Mouse (Mus musculus) gonadal fat pad, adult 2 months (tissue): ENCODE measurements at regions not wholly inside any gene's neighbourhood (a gene's known extent, or its start where the extent isn't known, plus 50 kb on each side); places are given as distances from the start of the nearest gene placed in this dataset.

Source experiments
- DNase-seq: peaks from one replicate; pipeline ENCODE4 v3.0.0-alpha.2; 2012; ENCODE audit warnings: low read depth

DNA sequence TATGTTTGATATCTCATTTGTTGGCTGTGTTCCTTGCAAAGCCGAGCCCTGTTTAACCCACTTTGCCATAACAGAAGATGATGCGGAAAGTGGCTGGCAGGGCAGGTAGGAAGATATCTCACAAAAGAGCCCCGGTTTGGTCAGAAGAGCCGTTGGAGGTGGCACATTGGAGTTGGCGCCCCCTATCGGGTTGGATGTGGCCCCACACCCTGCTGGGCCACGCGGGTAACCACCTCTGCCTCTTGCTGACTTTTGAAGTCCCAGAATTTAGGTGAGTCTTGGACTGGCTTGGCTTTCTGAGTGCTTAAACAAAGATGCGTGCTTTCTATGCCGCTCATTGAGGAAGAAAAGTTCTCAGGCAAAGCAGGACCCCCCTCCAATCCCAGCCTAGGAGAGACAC, 56.1 kb downstream of the Gm4791 start:
- DNase-seq, result no peak

DNA sequence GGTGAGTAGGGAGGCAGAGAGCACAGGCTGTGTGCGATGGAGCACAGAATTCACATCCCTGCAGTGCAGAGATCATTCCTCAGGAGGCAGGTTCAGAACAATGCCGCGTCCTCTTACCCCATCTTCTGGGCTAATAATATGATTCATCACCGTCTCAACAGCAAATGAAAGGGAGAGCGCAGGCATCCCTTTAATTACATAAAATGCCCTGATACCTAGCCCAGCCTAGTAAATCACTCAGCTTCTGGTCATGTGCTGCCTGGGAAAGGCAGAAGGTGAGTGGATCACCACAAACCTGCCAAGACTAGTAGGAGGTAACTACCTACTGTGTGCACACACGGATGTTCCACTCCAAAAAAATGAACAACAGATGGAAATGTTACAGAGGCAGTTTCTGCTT, 57.0 kb downstream of the Gm4791 start:
- DNase-seq, result no peak

DNA sequence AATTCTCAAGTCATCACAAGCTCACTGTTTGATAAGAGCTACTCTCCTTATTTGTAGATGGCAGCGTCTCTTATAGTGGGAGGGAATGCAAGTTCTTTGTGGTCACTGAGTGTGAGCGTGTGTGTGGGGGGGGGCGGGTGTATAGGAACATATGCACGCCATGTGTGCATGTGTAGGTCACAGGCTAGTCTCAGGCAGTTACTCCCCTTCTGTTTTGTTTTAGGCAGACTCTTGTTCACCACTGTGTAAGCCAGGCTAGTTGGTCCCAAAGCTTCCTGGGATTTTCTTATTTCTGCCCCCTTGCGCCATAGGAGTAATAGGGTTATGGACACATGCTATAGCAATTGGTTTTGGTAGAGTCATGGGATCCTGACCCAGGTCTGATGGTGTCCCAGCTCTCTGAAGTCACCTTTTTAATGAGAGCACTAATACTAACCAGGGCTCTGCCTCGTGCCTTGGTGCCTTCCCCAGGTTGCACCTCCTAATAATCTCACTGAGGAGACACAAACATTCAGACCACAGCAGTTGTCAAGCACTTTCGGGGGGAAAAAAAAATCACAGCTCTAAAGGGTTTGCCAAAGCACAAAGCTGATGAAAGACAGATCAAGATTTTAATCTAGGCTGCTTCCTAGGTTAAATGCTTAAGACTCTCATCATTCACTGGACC, 60.9 kb downstream of the Gm4791 start:
- no peak for DNase-seq

DNA sequence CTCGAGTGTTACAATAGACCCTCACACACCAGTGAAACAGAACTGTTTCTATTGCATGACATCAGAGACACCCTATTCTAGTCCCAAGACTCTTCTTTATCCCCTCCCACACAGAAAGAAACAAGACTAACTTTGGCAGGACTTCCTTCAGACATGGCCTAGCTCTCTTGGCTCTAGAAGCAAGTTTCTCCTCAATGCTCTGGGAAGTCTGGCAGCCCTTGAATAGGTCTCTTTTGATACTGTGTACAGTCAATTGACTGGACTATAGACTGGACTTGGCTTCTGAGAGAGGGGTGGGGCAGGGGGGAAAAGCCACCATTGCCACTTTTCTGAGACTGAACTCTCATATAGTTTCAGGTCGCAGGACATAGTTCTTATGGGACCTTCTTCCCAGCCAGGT, 62.2 kb downstream of the Gm4791 start:
- DNase-seq, result no peak

DNA sequence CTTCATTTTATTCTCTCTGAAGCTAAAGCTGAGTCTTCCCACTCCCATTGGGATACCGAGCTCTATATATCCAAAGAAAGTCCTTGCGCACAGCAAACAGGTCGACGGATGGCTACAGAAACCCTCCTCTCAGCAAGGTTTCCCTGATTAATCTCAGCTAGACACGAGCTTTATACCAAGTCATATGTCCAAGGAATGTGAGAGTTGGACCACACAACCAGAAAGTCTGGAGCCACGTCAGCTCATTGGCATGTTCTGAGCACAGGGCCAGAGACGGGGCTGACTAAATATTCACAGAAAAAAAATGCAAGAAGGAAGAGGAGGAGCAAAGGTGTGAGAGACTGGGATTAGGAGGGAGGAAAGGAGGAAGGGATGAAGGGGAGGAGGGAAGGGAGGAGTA, 64.0 kb downstream of the Gm4791 start:
- DNase-seq, result no peak

DNA sequence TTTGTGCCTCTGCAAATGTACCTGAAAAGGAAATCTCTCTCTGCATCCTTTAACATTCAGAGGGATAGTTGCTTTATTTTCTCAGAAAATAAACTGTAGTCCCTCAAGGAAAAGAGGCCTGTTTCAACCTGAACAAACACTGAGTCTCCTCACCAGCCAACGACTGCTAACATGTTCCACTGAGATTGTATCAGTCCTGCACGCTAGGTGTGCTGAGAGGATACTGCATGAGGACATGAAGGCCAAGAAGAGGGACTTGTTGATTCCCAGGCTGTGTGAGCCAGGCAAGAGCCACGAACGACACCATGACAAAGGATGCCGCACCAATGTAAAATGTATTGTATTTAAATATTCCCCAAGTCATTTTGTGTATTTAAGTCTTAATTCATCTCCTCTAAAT, 65.2 kb downstream of the Gm4791 start:
- DNase-seq, result no peak

DNA sequence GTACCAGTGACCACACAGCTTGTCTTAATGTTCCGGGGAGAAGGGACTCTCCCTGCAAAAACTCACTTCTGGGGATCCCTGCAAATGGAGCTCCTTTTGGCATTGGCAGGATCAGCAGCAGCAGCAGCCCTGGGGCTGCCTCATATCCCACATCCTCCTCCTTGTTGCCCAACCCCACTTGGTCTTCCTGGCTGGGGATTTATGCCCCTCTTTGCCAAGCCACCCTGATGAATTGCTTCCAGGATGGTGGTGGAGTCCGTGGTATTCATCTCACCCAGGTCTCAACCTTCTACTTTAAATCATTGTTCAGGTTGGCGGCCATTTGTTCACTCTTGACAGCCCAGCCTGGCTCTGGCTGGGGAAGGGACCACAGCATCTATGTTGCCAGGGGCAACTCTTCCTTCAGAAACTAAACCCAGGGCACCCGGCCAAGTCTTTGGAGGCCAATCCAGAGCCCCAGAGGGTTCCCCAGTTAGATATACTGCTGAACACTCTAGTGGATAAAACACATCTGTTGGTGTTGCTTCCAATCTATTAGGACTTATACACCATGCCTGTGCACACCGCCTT, 66.0 kb downstream of the Gm4791 start:
- DNase-seq, result no peak

DNA sequence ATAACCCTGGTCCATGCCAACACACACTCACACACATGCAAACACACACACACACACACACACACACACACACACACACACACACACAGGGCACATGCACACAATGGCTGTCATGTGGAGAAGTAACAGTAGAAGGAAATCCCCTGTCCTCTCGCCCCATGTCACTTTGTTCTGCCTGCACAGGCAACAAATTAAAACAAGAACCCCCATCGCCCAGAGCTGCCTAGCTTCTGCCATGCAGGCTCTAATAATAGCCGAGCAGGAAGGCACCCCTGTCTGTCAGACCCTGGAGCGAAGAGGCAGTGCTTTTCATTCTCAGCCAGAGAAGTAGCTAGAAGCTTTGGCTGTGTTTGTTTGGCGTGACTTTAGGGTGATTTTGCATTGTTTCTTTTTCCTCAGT, 70.9 kb downstream of the Gm4791 start:
- no peak for DNase-seq

DNA sequence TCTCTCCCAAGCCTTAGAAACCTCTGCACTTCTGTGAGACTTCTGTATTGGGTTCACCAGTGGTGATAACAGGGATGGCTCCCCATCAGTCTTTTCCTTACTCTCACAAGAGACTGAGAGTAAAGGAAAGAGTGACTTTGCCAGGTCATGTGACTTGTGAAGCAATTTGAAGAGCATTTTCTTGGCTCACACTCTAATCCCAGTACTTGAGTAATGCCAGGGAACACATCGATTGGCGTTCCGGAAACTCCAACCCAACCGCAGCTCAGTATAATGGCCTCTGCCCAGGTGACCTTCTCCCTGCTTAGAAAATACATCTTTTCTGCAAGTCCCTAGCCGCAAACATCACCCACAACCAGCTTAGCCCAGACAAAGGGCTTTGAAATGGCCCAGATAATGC, 72.4 kb downstream of the Gm4791 start:
- peak; percentile 64 for DNase-seq

DNA sequence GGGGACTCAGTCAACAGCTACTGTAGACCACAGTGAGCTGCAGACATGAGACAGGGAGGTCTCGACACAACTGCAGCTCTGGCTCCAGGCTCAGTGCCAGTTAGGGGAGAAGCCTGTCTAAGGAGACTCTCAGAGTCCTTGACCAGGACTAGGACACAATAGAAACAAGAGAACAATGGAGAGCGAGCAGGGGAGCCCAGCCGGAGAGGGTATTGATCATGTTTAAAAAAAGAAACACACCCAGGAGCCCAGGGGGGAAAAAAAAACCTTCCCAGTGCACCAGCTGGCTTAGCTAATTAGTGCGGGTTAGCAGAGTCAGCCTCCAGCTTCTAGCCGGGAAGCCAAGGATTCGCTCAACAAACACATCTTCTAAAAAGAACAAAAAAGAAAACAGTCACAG, 78.4 kb downstream of the Gm4791 start:
- DNase-seq, result no peak

DNA sequence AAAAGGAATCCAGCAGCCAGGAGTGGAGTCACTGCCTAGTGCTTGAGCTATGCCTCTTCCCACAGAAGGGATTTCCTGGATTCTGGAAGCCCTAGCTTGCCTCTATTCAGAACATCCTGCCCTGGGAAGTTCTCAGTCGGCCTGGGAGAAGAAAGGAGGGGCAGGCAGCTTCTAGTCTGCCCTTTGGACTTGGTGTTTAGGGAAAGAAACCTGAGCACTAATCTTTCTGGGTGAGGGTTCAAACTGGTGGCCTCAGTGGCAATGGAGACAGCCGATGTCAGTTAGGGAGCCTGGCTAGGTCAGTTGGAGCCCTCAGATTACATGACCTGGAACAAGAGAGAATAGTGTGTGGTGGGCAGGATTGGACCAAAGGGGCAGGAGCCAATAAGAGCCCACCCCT, 78.9 kb downstream of the Gm4791 start:
- no peak for DNase-seq

DNA sequence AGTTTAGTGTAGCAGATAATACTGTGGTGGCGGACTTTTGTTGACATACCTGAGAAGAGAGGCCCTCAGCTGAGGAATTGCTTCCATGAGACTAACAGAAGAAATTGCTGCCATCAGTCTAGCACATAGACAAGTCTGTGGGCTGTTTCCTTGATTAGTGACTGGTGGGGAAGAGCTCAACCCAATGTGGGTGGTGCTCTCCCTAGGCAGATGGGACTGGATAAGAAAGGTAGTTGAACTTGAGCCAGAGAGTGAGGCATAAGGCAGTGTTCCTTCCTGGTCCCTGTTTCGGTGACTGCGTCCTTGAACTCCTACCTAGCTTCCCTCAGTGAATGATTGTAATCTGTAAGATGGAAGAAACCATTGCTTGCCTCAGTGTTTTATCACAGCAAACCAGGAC, 79.4 kb downstream of the Gm4791 start:
- DNase-seq, result no peak

DNA sequence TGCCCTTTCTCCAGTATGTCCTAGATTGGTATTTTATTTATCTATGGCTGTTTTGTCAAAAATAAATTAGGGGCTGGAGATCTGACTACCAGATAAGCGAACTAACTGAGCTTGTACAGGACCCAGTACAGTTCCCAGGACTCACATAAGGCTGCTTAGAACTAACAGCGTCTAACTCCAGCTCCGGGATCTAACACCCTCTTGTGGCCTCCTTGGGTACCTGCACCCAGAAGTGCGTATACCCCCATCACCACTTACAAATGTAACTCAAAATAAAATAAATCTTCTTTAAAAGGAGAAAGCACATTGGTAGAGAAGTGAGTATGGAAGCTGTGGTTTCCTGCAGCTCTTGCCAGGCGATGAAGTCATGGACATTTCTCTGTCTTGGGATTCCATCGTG, 82.9 kb downstream of the Gm4791 start:
- no peak for DNase-seq

DNA sequence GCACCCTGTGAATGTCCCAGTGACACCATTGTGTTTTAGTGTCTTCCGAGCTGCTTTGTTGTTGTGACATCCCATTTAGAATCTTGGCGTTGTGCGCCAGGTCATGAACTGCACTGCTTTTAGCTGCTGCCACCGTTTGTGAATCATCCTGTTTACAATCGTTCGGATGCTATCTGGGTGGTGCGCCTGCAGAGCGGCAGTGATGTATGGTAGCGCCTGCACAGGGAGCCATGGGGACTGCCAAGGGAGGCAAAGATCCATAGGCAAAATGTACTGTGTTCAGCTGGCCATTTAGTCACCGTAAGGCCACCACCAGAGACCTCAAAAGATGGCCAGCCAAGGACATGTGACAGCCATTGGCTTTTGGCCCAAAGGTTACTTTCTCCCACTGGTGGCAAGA, 93.3 kb downstream of the Gm4791 start:
- DNase-seq, result no peak

DNA sequence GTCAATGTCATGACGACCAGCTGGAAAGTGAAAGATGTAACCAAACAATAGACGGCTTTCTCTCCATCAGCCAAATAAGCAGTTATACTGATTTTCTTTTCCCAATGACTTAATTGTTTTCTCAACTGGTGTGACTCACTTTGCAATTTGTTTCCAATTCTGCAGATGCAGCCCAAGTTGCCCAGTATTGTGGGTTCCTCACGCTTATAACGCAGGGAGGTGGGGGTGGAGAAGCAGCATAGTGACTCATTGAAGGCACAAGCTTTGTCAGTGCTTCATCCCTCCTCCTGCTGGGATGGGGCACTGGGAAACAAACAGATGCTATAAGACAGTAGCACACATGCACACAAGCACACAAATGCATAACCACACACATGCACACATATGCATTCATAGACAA, 97.1 kb downstream of the Gm4791 start:
- DNase-seq, result no peak

DNA sequence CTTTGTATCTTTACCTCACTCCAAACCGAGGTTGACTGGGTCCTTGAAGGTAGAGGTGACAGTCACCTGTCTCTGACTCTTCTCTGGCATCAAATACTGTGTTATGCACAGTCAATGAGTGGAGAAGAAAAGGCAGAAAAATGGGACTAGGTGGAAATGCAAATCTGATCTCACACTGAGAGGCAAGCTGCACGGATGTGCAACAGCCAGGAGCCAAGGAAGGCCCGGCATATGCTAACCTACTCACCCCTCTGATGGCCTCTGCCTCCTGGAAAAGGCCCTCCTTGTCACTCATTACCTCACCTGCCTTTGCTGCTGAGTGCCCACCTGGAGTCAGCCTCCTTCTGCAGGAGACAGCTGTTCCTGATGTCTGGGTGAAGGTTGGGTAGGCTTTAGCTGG, 104.8 kb downstream of the Gm4791 start:
- no peak for DNase-seq

DNA sequence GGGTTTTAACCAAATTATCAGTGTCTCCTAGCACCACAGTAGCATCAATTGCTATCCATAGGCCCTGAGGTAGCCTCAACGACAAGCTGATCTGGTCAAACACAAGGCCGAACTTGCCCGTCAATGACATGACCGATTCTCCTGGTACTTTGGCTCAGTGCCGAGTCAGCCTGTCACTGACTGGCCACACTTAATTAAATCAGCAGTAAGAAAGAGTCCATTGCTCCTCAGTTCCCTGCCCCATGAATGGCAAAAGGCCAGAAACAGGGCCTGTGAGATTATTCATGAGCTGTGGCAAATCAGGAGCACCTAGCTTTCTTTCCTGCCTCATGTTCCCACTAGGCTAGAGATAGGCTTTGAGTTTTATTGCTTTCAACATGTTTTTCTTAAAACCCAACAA, 105.4 kb downstream of the Gm4791 start:
- DNase-seq, result no peak

DNA sequence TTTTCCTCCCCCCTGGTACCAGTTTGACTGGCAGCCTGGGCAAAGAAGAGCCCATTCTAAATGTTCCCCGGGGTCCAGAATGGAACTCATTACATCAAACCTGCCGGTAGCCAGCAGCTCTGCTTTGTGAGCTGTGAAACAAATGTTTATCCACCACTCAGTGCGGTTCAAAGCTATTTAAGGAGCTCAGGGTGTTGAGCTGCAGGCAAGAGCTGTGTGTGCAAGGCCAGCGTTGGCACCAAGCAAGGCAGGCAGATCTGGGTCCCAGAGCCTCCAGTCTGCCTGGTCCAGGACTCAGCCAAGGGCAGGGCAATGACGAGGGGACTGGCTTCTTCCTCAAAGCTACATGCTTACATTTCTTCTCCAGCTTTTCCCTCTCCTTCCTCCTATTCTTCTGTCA, 109.6 kb downstream of the Gm4791 start:
- no peak for DNase-seq

DNA sequence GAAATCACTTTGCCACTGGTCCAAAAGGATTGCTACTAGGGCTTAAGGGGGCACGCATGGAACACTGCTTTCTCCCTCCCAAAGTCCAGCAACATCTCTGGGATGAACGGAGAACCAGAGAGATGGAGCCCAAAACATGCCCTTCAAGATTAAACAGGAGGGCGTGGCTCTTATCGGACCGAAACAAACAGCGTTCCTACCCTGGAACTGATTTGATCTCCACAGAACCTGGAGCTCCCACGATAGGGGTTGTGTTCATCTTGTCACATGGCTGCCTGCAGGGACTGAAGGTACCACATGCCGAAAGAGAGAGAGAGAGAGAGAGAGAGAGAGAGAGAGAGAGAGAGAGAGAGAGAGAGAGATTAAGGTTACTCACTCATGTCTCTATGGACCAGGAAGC, 120.7 kb downstream of the Gm4791 start:
- DNase-seq, result no peak

DNA sequence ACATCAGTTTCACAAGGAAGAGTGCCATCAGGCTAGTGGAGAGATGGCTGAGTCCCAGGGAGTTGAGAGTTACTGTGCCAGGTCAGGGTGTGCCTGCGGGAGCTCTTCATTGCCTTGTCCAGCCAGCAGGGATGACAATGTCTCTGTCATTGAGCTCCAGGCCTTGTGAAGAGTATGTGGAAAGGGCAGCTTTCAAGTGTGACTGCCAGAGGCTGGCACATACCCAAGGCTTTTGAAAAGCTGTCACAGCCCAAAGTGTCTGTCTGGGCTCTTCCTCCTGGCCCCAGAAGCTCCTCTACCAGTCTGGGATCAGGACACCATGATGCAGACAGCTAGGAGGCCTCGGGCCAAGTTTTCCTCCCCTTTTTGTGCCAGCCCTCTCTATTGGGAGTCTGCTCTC, 124.6 kb downstream of the Gm4791 start:
- peak; percentile 27 for DNase-seq

DNA sequence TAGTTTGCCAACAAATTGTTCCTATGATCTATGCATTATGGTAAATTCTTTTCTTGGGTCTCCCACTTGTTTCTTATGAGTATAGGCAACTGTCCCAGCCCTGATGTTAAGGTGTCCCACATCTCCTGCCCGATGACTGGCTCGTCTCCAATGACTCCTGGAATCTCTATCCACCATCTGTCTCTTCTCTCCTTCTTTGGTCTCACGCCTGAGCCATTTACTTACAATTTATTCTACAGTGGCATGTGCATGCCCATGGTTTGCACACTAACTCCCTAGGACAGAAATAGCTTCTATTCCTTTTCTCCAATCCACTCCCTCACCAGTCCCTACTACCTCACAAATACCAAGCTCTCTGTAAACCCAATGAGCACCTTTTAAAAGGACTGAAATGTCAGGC, 127.0 kb downstream of the Gm4791 start:
- DNase-seq, result no peak

DNA sequence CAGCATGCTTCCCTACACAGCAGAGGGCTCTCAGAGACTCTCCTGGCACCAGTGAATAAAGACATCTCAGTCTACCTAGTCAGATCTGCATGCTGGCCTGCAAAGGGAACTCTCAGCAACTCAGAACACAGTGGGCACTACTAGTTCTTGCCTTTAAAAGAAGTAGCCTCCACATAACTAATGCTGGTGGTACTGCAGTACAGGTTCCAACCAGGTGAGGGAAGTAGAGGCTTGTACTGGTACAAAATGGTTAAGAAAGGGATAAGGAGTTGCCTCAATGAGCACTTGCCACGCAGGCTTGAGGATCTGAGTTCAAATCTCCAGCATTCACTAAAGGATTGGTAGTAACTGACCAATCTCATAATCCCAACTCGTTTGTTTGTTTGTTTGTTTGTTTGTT, 127.7 kb downstream of the Gm4791 start:
- no peak for DNase-seq

DNA sequence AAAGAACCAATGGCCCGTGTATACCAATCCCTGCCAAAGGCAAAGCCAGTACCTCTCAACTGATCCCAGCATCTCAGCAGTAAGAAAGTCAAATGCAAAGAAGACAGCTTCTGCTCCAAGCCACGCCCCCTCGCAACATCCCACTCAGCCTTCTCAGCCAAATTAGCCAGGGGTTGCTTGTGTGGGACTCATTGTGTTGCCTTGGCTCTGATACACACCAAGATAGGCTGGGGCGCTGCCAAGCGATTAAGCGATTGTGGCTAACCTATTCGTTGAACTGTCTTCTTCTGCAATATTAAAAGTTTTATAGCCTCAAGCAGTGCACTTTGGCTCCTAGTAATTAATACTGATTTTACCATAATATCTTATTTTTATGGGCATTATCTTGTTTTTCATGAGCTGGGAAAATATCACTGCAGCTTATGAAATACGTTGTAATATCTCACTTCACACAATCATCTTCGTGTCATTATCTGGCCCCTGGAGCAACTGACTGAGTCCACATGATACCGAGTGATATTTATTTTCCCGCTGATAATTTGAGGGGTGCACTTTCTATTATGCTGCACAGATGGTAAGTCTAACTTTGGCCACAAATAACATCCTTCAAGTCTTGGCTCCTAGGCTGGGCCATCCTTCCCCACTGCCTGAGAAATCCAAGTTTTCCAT, 129.3 kb downstream of the Gm4791 start:
- peak; percentile 70 for DNase-seq

DNA sequence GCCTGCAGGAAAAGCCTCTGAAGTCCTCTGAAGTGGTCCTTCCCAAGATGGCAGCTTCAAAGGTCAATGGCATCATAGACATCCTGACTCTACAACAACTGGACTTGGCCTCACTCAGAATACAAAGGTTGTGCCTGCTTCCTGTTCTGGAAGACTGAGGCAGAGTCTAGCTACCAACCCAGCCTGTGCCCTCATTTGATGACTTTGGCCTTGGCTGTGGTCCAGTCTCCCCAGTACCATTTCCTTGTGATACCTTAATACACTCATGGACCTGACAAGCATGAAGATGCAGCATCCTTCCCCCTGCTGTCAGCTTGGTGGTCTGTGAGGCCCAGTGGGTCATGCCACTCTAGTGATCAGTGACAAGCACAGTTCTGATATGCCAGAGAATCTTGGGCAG, 130.6 kb downstream of the Gm4791 start:
- DNase-seq, result no peak
